Mouse (Mus musculus) CH12F3 (cell line): Measurements from ENCODE around the gene Slc38a3.

Source experiments
- in situ Hi-C: fragments of 300-500 bp; cut with MboI; formaldehyde crosslinking; loops from 2 replicates; pipeline ENCODE4 v1.14.3; 2020; ENCODE audit warnings: low sequenced_read_pairs

Slc38a3 gene

GRCm38 (mm10) chr9:107620954-107621353 is 48.4 kb downstream of the Slc38a3 start:
- in situ Hi-C loops, result no loop called here

GRCm38 (mm10) chr9:107619546-107619879 is 49.8 kb downstream of the Slc38a3 start:
- in situ Hi-C loops, result no loop called here

- in situ Hi-C loops, result no loop called here
Measured at GRCm38 (mm10) chr9:107618778-107619545, 50.4 kb downstream of the Slc38a3 start.

GRCm38 (mm10) chr9:107618098-107618497 is 51.2 kb downstream of the Slc38a3 start:
- in situ Hi-C loops, result no loop called here

- in situ Hi-C loops, result no loop called here
Measured at GRCm38 (mm10) chr9:107617461-107617860, 51.9 kb downstream of the Slc38a3 start.

- in situ Hi-C loops, result no loop called here
Measured at GRCm38 (mm10) chr9:107615035-107615434, 54.3 kb downstream of the Slc38a3 start.

GRCm38 (mm10) chr9:107612945-107613569 is 56.3 kb downstream of the Slc38a3 start:
- in situ Hi-C loops, result no loop called here

- in situ Hi-C loops, result no loop called here
Measured at GRCm38 (mm10) chr9:107612191-107612944, 57.0 kb downstream of the Slc38a3 start.

- in situ Hi-C loops, result no loop called here
Measured at GRCm38 (mm10) chr9:107611456-107612190, 57.7 kb downstream of the Slc38a3 start.

GRCm38 (mm10) chr9:107609433-107609830 is 59.9 kb downstream of the Slc38a3 start:
- in situ Hi-C loops, result no loop called here

GRCm38 (mm10) chr9:107608741-107609432 is 60.4 kb downstream of the Slc38a3 start, which contains the start of gene Sema3b:
Gene Sema3b (minus strand): TSS chr9:107609229.
- in situ Hi-C loops, result no loop called here

GRCm38 (mm10) chr9:107607653-107608245 is 61.6 kb downstream of the Slc38a3 start:
- in situ Hi-C loops, result no loop called here

GRCm38 (mm10) chr9:107607036-107607435 is 62.3 kb downstream of the Slc38a3 start:
- in situ Hi-C loops, result no loop called here

- in situ Hi-C loops, result no loop called here
Measured at GRCm38 (mm10) chr9:107606591-107606990, 62.7 kb downstream of the Slc38a3 start.

GRCm38 (mm10) chr9:107605041-107605661 is 64.2 kb downstream of the Slc38a3 start:
- in situ Hi-C loops, result no loop called here

- in situ Hi-C loops, result no loop called here
Measured at GRCm38 (mm10) chr9:107603251-107603650, 66.1 kb downstream of the Slc38a3 start.

- in situ Hi-C loops, result no loop called here
Measured at GRCm38 (mm10) chr9:107602068-107602648, 67.2 kb downstream of the Slc38a3 start.

GRCm38 (mm10) chr9:107601275-107601674 is 68.1 kb downstream of the Slc38a3 start:
- in situ Hi-C loops, result no loop called here

- in situ Hi-C loops, result no loop called here
Measured at GRCm38 (mm10) chr9:107600745-107601144, 68.6 kb downstream of the Slc38a3 start.
